Mouse (Mus musculus): ENCODE measurements around the gene Qsox2. TPM values are rescaled to one million over a fixed set of nuclear protein-coding genes. Genes with fewer than 3 reads are reported as not detected.
A peak's percentile ranks its signal among the peaks of the same experiment; 100 is the strongest.

Qsox2 gene
- polyA plus RNA-seq (2015; fragmentation: Nextera tagmentation; extraction: Ambion mirVana), result 13.5 and 15.7 TPM in 2 replicates

DNA sequence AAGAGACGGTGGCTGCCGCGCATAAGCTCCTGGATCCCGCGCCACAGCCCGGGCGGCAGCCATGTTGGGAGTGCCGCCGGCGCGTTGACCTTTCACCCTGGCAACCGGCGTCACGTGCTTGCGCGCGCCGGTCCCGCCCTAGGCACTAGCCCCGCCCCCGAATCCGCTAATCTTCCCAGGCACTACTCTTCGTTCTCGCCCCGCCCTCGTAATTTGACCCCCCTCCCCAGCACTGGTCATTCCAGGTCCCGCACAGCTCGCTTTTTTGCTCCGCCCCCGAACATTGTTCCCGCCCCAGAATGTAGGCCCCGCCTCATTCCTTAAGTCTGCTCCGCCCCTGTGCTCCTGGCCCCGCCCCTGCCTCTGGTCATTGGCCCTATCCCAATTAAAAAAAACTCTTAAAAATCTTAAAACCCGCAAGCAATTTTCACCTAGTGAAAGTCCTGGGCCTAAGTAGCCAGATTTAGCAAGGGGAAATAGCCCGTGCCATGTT lies at the start of gene Qsox2:
TSS of gene Qsox2 (minus strand) at position 236 of the 493 bp plus-strand sequence.
- Histone ChIP-seq H3K4me3 (peak within 1 kb of the TSS; percentile 93), H3K27me3 (no peaks in the 10 kb centered on the region), H3K9ac (peak within 1 kb of the TSS; percentile 91), H3K4me2 (peak within 1 kb of the TSS; percentile 87), H3K27ac (peak within 1 kb of the TSS; percentile 68), H3K4me1 (peaks cover 27% of the 10 kb centered on the region), H3K9me3 (replicated peaks) (no peaks in the 10 kb centered on the region), H3K36me3 (ENCODE audit: poor library complexity, severe bottlenecking) (0 out of 2 replicates have a peak, but pooled peaks cover 3% of the 10 kb centered on the region)
- 2% methylated on average over 34 of the region's 36 CpGs for WGBS
- peak; percentile 88 for ATAC-seq

DNA sequence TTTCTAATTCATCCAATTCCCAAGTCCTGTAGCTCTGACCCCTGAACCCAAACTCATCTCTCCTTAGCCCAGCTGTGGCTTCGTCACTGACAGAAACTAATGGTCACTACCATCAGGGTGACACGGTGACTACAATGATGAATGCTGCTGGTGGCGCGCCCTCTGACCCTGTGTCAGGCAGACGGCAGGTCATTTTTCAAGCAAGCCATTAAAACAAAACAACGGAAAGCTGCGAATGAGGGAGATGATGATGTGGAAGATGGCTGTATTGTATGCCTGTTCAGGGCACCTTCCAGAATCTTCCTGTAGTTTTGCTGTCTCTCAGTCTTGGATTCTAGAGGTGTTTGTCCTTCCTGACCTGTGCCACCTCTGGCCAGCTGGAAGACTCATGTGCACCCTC lies 49.1 kb upstream of the Qsox2 start:
- Histone ChIP-seq H3K4me3 (no peak overlapping the region), H3K27ac (no peak overlapping the region), H3K4me1 (peaks cover 5% of the 10 kb centered on the region), H3K9me3 (replicated peaks) (no peaks in the 10 kb centered on the region), H3K36me3 (ENCODE audit: poor library complexity, severe bottlenecking) (no peaks in the 10 kb centered on the region), H3K9ac (no peak overlapping the region), H3K27me3 (no peaks in the 10 kb centered on the region), H3K4me2 (no peak overlapping the region)
- 82% methylated on average over 7 of the region's 7 CpGs for WGBS
- no peak for ATAC-seq

DNA sequence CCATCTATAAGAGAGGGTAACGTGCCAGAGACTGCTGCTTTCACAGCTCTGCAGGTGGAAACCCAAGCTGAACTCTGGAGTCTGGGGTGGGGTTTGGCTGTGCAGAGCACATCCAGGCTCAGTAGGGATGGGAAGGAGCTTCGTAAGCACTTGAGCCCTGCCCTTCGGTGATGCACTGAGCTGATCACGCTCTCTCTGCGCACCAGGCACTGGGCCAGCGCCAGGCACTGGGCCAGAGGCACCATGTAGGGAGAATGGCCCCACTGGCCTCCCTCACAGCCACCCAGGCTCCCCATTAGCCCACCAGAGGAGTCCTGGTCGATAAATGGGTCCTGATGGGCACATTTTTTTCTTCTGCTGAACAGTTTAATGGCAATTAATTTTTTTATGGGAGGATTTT lies 48.5 kb upstream of the Qsox2 start:
- Histone ChIP-seq H3K4me3 (no peak overlapping the region), H3K4me2 (no peak overlapping the region), H3K9me3 (replicated peaks) (no peaks in the 10 kb centered on the region), H3K9ac (no peak overlapping the region), H3K27ac (no peak overlapping the region), H3K4me1 (peaks cover 5% of the 10 kb centered on the region), H3K36me3 (ENCODE audit: poor library complexity, severe bottlenecking) (no peaks in the 10 kb centered on the region), H3K27me3 (no peaks in the 10 kb centered on the region)
- WGBS, result 47% methylated on average over 7 of the region's 7 CpGs
- no peak for ATAC-seq

DNA sequence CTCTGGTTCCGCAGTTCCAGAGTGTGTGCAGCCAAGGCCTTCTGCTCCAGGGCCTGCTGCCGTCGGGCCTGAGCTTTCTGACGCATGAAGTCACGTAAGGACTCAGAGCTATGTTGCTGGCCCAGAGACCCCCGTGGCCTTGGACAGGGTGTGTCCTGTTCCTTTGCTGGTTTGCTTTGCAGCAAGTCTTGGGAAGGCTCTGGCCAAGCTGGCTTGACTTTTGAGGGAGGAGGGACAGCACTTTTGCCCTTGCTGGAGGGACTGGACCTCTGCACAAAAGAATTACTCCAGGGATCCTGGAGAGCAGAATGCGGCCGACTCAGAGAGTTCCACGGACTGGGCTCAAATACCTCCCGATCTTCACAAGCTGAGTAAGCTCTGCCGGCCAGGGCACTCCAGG lies 43.3 kb upstream of the Qsox2 start:
- 73% methylated on average over 11 of the region's 11 CpGs for WGBS
- Histone ChIP-seq H3K9me3 (replicated peaks) (no peaks in the 10 kb centered on the region), H3K27me3 (0 out of 2 replicates have a peak, but pooled peaks cover 3% of the 10 kb centered on the region), H3K36me3 (ENCODE audit: poor library complexity, severe bottlenecking) (no peaks in the 10 kb centered on the region), H3K9ac (no peak overlapping the region), H3K4me1 (peaks cover under 1% of the 10 kb centered on the region), H3K27ac (no peak overlapping the region), H3K4me2 (no peak overlapping the region), H3K4me3 (no peak overlapping the region)
- no peak for ATAC-seq

GRCm38 (mm10) chr2:26279712-26280111 lies 42.4 kb upstream of the Qsox2 start:
- H3K27me3 ChIP-seq, result 0 out of 2 replicates have a peak, but pooled peaks cover 3% of the 10 kb centered on the region
- H3K27ac ChIP-seq, result no peak overlapping the region
- H3K4me3 ChIP-seq, result no peak overlapping the region
- H3K36me3 ChIP-seq (ENCODE audit: poor library complexity, severe bottlenecking), result no peaks in the 10 kb centered on the region
- WGBS, result 82% methylated on average over 3 of the region's 3 CpGs
- H3K4me1 ChIP-seq, result no peaks in the 10 kb centered on the region
- no peak overlapping the region for H3K4me2 ChIP-seq
- ATAC-seq, result no peak
- H3K9me3 ChIP-seq (replicated peaks), result no peaks in the 10 kb centered on the region
- H3K9ac ChIP-seq, result no peak overlapping the region

DNA sequence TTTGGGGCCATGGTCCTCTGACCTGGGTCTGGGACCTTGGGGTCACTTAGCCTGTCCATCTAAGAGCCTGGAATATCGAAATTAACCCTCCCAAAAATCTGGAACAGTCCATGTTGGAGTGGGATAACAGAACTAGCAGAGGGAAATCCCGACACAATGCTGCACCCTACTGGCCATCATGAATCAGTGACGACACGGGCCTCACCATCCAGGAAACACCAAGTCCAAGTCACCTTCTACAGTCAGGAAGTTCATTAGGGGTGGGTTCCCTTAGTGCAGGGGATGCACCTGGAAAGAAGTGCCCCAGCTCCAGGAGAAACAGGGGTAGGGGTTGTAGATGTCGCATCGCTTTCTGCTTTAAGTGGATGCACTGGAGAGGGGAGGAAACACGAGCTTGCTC lies 36.3 kb upstream of the Qsox2 start:
- no peaks in the 10 kb centered on the region for H3K36me3 ChIP-seq (ENCODE audit: poor library complexity, severe bottlenecking)
- no peak overlapping the region for H3K4me3 ChIP-seq
- no peak overlapping the region for H3K9ac ChIP-seq
- H3K4me2 ChIP-seq, result no peak overlapping the region
- no peak overlapping the region for H3K27ac ChIP-seq
- WGBS, result 18% methylated on average over 7 of the region's 7 CpGs
- peaks cover 3% of the 10 kb centered on the region; the same call in 1 of the 2 replicates for H3K4me1 ChIP-seq
- H3K27me3 ChIP-seq, result no peaks in the 10 kb centered on the region
- ATAC-seq, result peak; percentile 55
- no peaks in the 10 kb centered on the region for H3K9me3 ChIP-seq (replicated peaks)

DNA sequence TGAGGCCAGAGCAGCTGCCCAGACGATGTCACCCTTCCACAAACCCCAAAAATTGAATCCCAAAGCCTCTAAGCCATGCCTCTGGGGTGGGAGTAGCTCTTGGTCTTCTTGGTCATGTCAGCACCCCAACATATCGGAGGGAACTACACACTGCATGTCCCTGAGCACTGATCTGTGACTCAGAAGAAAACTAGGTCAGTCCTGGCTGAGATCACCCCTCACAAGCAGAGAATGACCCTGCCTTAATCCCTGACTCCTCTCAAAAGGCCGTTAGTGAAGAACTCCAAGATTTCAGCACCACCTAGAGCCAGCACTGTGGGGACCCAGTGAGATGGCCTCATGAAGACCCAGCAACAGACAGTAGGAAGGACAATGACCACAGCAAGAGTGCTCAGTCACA lies 30.9 kb upstream of the Qsox2 start:
- Histone ChIP-seq H3K4me3 (no peak overlapping the region), H3K27ac (no peak overlapping the region), H3K4me1 (peaks cover 3% of the 10 kb centered on the region; the same call in 1 of the 2 replicates), H3K9me3 (replicated peaks) (no peaks in the 10 kb centered on the region), H3K36me3 (ENCODE audit: poor library complexity, severe bottlenecking) (no peaks in the 10 kb centered on the region), H3K4me2 (no peak overlapping the region), H3K27me3 (no peaks in the 10 kb centered on the region), H3K9ac (no peak overlapping the region)
- 60% methylated on average over 3 of the region's 3 CpGs for WGBS
- no peak for ATAC-seq

- no peaks in the 10 kb centered on the region for H3K36me3 ChIP-seq (ENCODE audit: poor library complexity, severe bottlenecking)
- no peak overlapping the region for H3K4me3 ChIP-seq
- no peaks in the 10 kb centered on the region for H3K27me3 ChIP-seq
- WGBS, result 84% methylated on average over 10 of the region's 10 CpGs
- H3K9ac ChIP-seq, result no peak overlapping the region
- H3K27ac ChIP-seq, result no peak overlapping the region
- H3K9me3 ChIP-seq (replicated peaks), result no peaks in the 10 kb centered on the region
- no peak overlapping the region for H3K4me2 ChIP-seq
- ATAC-seq, result no peak
- H3K4me1 ChIP-seq, result peaks cover 3% of the 10 kb centered on the region; the same call in 1 of the 2 replicates
Observed at GRCm38 (mm10) chr2:26266066-26266742, 28.9 kb upstream of the Qsox2 start.

DNA sequence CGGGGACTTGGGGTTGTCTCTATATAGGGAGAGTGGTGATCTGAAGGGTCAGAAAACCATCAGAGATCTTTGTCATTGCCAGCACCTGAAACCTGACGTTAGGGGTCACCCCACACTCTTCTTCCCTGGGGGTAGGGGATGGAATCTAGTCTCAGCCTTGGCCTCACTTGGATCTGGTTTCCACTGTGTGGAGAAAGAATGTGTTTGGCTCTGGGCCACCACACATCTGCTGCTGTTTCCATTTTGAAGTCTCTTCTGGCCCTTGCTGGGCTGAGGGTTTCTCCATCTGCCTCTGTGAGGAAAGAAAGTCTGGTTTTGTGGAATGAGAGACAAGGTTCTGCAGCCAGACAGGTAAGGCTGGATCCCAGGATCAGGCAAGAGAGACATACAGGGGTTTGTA lies 27.8 kb upstream of the Qsox2 start:
- no peak for ATAC-seq
- H3K4me2 ChIP-seq, result no peak overlapping the region
- no peaks in the 10 kb centered on the region for H3K27me3 ChIP-seq
- no peak overlapping the region for H3K4me3 ChIP-seq
- no peaks in the 10 kb centered on the region for H3K36me3 ChIP-seq (ENCODE audit: poor library complexity, severe bottlenecking)
- no peak overlapping the region for H3K27ac ChIP-seq
- no peak overlapping the region for H3K9ac ChIP-seq
- H3K9me3 ChIP-seq (replicated peaks), result no peaks in the 10 kb centered on the region
- peaks cover 3% of the 10 kb centered on the region; the same call in 1 of the 2 replicates for H3K4me1 ChIP-seq
- WGBS, result 75% methylated on average over 2 of the region's 2 CpGs

- no peak for ATAC-seq
- 73% methylated on average over 4 of the region's 4 CpGs for WGBS
- Histone ChIP-seq H3K27ac (no peak overlapping the region), H3K4me2 (no peak overlapping the region), H3K4me3 (no peak overlapping the region), H3K27me3 (no peaks in the 10 kb centered on the region), H3K36me3 (ENCODE audit: poor library complexity, severe bottlenecking) (no peaks in the 10 kb centered on the region), H3K4me1 (peaks cover 3% of the 10 kb centered on the region; the same call in 1 of the 2 replicates), H3K9me3 (replicated peaks) (no peaks in the 10 kb centered on the region), H3K9ac (no peak overlapping the region)
Observed at GRCm38 (mm10) chr2:26264646-26265045, 27.3 kb upstream of the Qsox2 start.

DNA sequence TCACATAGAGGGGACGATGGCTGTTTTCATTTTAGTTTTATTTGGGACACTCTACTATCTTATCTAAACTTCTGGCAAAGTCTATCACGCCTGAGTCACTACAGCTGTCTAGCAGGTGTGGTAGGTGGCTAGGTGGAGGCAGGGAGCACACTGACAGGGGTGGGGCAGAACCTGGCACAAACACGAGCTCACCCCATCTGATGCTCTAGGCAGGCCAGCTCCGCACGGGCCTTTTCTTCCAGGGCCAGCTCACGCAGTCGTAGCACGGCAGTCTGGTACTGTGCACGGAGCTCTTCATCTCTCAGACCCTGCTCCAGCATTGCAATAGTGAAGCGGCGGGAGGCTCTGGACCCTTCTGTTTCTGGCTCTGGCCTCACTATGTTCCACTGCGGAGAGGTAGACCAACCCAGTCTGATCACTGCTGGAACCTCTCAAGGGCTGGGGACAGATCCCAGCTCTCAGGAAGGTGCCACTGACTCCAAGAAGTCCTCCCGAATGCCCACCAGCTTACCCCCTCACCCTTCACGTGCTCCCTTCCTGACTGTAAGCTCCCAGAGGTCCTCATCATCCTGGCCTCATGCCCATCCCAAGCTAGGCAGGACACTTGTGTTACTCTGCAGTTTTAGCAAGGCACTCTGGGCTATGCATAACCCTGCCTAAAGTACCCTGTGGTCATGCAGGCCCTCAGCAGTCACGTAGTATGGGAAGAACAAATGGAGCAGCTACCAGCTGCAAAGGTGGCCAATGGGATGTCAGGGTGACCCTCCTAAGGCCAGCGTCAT lies 20.2 kb upstream of the Qsox2 start:
- no peaks in the 10 kb centered on the region for H3K4me1 ChIP-seq
- no peak overlapping the region for H3K4me2 ChIP-seq
- ATAC-seq, result no peak
- H3K27me3 ChIP-seq, result no peaks in the 10 kb centered on the region
- WGBS, result 85% methylated on average over 16 of the region's 16 CpGs
- no peak overlapping the region for H3K9ac ChIP-seq
- no peak overlapping the region for H3K27ac ChIP-seq
- no peak overlapping the region for H3K4me3 ChIP-seq
- H3K9me3 ChIP-seq (replicated peaks), result no peaks in the 10 kb centered on the region
- no peaks in the 10 kb centered on the region for H3K36me3 ChIP-seq (ENCODE audit: poor library complexity, severe bottlenecking)

DNA sequence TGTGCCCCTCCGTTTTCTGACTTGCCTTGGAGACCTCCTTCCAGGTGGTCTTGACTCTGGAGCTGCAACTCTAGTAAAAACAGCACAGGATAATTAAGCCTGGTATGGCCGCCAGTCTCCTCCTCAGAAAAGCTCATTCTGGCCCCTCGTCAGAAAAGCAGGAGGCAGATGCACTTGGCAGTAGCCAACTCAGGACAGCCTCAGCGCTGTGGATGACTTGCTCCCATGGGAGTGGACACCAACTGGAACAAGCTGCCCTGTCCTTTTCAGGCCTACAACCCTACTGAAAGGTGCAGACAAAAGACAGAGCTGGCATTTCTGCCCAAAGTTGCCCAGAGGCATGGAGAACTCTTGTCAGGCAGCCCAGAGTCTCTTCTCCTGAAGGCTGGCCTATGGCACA lies 17.5 kb upstream of the Qsox2 start:
- H3K36me3 ChIP-seq (ENCODE audit: poor library complexity, severe bottlenecking), result no peaks in the 10 kb centered on the region
- no peak overlapping the region for H3K9ac ChIP-seq
- H3K4me3 ChIP-seq, result no peak overlapping the region
- H3K9me3 ChIP-seq (replicated peaks), result no peaks in the 10 kb centered on the region
- WGBS, result 59% methylated on average over 4 of the region's 4 CpGs
- H3K27me3 ChIP-seq, result no peaks in the 10 kb centered on the region
- no peak overlapping the region for H3K4me2 ChIP-seq
- no peak for ATAC-seq
- no peaks in the 10 kb centered on the region for H3K4me1 ChIP-seq
- H3K27ac ChIP-seq, result no peak overlapping the region

Measured in forebrain, embryonic 13.5 days (tissue).